Mouse (Mus musculus): ENCODE measurements around the gene Nxph4. TPM values are rescaled to one million over a fixed set of nuclear protein-coding genes. Genes with fewer than 3 reads are reported as not detected.

Gene Nxph4
- polyA plus RNA-seq, 1 experiment from 2014 or later, result 5.4 TPM

- H3K9ac ChIP-seq, result no peak overlapping the region
- H3K4me3 ChIP-seq (replicated peaks), result peak overlapping the region; percentile 14; the same call in 1 of the 2 replicates
- H3K4me2 ChIP-seq, result peak overlapping the region; percentile 94
- peaks cover 73% of the 10 kb centered on the region for H3K4me1 ChIP-seq
- WGBS, result 19% methylated on average over 13 of the region's 13 CpGs
- no peaks in the 10 kb centered on the region for H3K9me3 ChIP-seq
- no peak for ATAC-seq (ENCODE audit: insufficient read depth, low FRiP score, low read depth)
- H3K27ac ChIP-seq, result peak overlapping the region; percentile 2; the same call in 1 of the 2 replicates
- H3K27me3 ChIP-seq (replicated peaks), result peaks cover 50% of the 10 kb centered on the region
- H3K36me3 ChIP-seq, result peaks cover 12% of the 10 kb centered on the region
Measured at GRCm38 (mm10) chr10:127514111-127514698, 20.2 kb downstream of the Nxph4 start.

GRCm38 (mm10) chr10:127513501-127514091 is 20.8 kb downstream of the Nxph4 start:
- H3K4me1 ChIP-seq, result peaks cover 79% of the 10 kb centered on the region
- WGBS, result 3% methylated on average over 16 of the region's 16 CpGs

GRCm38 (mm10) chr10:127512813-127513212 is 21.5 kb downstream of the Nxph4 start:
- peak overlapping the region; percentile 48 for H3K4me3 ChIP-seq (replicated peaks)
- peak; percentile 47; the same call in 1 of the 2 replicates for ATAC-seq (ENCODE audit: insufficient read depth, low FRiP score, low read depth)
- peaks cover 60% of the 10 kb centered on the region for H3K27me3 ChIP-seq (replicated peaks)
- H3K27ac ChIP-seq, result no peak overlapping the region
- peak overlapping the region; percentile 5; the same call in 1 of the 2 replicates for H3K9ac ChIP-seq
- 0% methylated on average over 27 of the region's 27 CpGs for WGBS
- no peaks in the 10 kb centered on the region for H3K9me3 ChIP-seq
- H3K4me1 ChIP-seq, result peaks cover 84% of the 10 kb centered on the region
- peaks cover under 1% of the 10 kb centered on the region; the same call in 1 of the 2 replicates for H3K36me3 ChIP-seq
- peak overlapping the region; percentile 94 for H3K4me2 ChIP-seq

More at GRCm38 (mm10) chr10:127513501-127514091, 20.8 kb downstream of the Nxph4 start:
- peak; percentile 34 for ATAC-seq (ENCODE audit: insufficient read depth, low FRiP score, low read depth)
- Histone ChIP-seq H3K27me3 (replicated peaks) (peaks cover 52% of the 10 kb centered on the region), H3K9me3 (no peaks in the 10 kb centered on the region), H3K4me3 (replicated peaks) (peak overlapping the region; percentile 14), H3K27ac (no peak overlapping the region), H3K36me3 (peaks cover 8% of the 10 kb centered on the region), H3K9ac (peak overlapping the region; percentile 5; the same call in 1 of the 2 replicates), H3K4me2 (peak overlapping the region; percentile 94)

GRCm38 (mm10) chr10:127512307-127512666 is 22.1 kb downstream of the Nxph4 start:
- Histone ChIP-seq H3K27ac (0 out of 2 replicates have a peak overlapping the region, but pooled peaks have one; percentile 1), H3K4me2 (peak overlapping the region; percentile 94), H3K36me3 (no peaks in the 10 kb centered on the region), H3K4me3 (replicated peaks) (peak overlapping the region; percentile 48), H3K9ac (no peak overlapping the region), H3K4me1 (peaks cover 80% of the 10 kb centered on the region), H3K27me3 (replicated peaks) (peaks cover 64% of the 10 kb centered on the region), H3K9me3 (no peaks in the 10 kb centered on the region)
- WGBS, result 4% methylated on average over 7 of the region's 7 CpGs
- no peak for ATAC-seq (ENCODE audit: insufficient read depth, low FRiP score, low read depth)

GRCm38 (mm10) chr10:127511634-127512306 is 22.6 kb downstream of the Nxph4 start:
- Histone ChIP-seq H3K4me3 (replicated peaks) (peak overlapping the region; percentile 48), H3K27me3 (replicated peaks) (peaks cover 69% of the 10 kb centered on the region), H3K4me2 (peak overlapping the region; percentile 94), H3K9me3 (no peaks in the 10 kb centered on the region), H3K4me1 (peaks cover 74% of the 10 kb centered on the region), H3K9ac (no peak overlapping the region), H3K36me3 (no peaks in the 10 kb centered on the region), H3K27ac (0 out of 2 replicates have a peak overlapping the region, but pooled peaks have one; percentile 1)
- under 1% methylated on average over 43 of the region's 46 CpGs for WGBS
- ATAC-seq (ENCODE audit: insufficient read depth, low FRiP score, low read depth), result no peak

- Histone ChIP-seq H3K9me3 (no peaks in the 10 kb centered on the region), H3K4me1 (peaks cover 67% of the 10 kb centered on the region), H3K36me3 (no peaks in the 10 kb centered on the region), H3K27me3 (replicated peaks) (peaks cover 69% of the 10 kb centered on the region), H3K4me3 (replicated peaks) (no peak overlapping the region), H3K27ac (no peak overlapping the region), H3K9ac (no peak overlapping the region), H3K4me2 (peak overlapping the region; percentile 94)
- ATAC-seq (ENCODE audit: insufficient read depth, low FRiP score, low read depth), result no peak
- WGBS, result 20% methylated on average over 11 of the region's 11 CpGs
Measured at GRCm38 (mm10) chr10:127510895-127511617, 23.3 kb downstream of the Nxph4 start.

GRCm38 (mm10) chr10:127509837-127510701 is 24.3 kb downstream of the Nxph4 start:
- Histone ChIP-seq H3K27ac (peak overlapping the region; percentile 16; the same call in 1 of the 2 replicates), H3K9ac (no peak overlapping the region), H3K4me1 (peaks cover 59% of the 10 kb centered on the region), H3K9me3 (no peaks in the 10 kb centered on the region), H3K27me3 (replicated peaks) (peaks cover 69% of the 10 kb centered on the region), H3K4me3 (replicated peaks) (peak overlapping the region; percentile 39), H3K4me2 (peak overlapping the region; percentile 83), H3K36me3 (no peaks in the 10 kb centered on the region)
- no peak for ATAC-seq (ENCODE audit: insufficient read depth, low FRiP score, low read depth)
- whole genome bisulfite sequencing, result 25% methylated on average over 17 of the region's 17 CpGs

- peak overlapping the region; percentile 39 for H3K4me3 ChIP-seq (replicated peaks)
- H3K4me2 ChIP-seq, result peak overlapping the region; percentile 83
- peaks cover 64% of the 10 kb centered on the region for H3K27me3 ChIP-seq (replicated peaks)
- no peaks in the 10 kb centered on the region for H3K36me3 ChIP-seq
- peaks cover 51% of the 10 kb centered on the region for H3K4me1 ChIP-seq
- 0 out of 2 replicates have a peak overlapping the region, but pooled peaks have one; percentile 16 for H3K27ac ChIP-seq
- H3K9me3 ChIP-seq, result no peaks in the 10 kb centered on the region
- 1% methylated on average over 35 of the region's 35 CpGs for WGBS
- peak; percentile 12 for ATAC-seq (ENCODE audit: insufficient read depth, low FRiP score, low read depth)
- no peak overlapping the region for H3K9ac ChIP-seq
Measured at GRCm38 (mm10) chr10:127509051-127509836, 25.1 kb downstream of the Nxph4 start.

GRCm38 (mm10) chr10:127508239-127508638 is 26.1 kb downstream of the Nxph4 start:
- no peak for ATAC-seq (ENCODE audit: insufficient read depth, low FRiP score, low read depth)
- 4% methylated on average over 15 of the region's 15 CpGs for WGBS
- Histone ChIP-seq H3K4me2 (peak overlapping the region; percentile 83), H3K9ac (no peak overlapping the region), H3K27me3 (replicated peaks) (peaks cover 54% of the 10 kb centered on the region), H3K4me1 (peaks cover 41% of the 10 kb centered on the region), H3K36me3 (no peaks in the 10 kb centered on the region), H3K27ac (no peak overlapping the region), H3K4me3 (replicated peaks) (0 out of 2 replicates have a peak overlapping the region, but pooled peaks have one; percentile 13), H3K9me3 (no peaks in the 10 kb centered on the region)

All from stomach, embryonic 15.5 days (tissue).